Mouse (Mus musculus) heart, adult 2 months (tissue): ENCODE measurements at regions not wholly inside any gene's neighbourhood (a gene's known extent, or its start where the extent isn't known, plus 50 kb on each side); places are given as distances from the start of the nearest gene placed in this dataset.

Source experiments
- DNase-seq, 2 experiments: peaks; one replicate each; pipeline ENCODE4 v3.0.0; 2021
- H3K27ac ChIP-seq: fragments of 200-600 bp; 2 replicates; pipeline ENCODE4 v1.8.1; 2022
- H3K27me3 ChIP-seq: fragments of 200-500 bp; 2 replicates; pipeline ENCODE4 v1.6.1; 2012; ENCODE audit warnings: mild to moderate bottlenecking, low read length, inconsistent platforms, mixed read lengths; ENCODE audit not compliant: control insufficient read depth, insufficient read depth
- H3K36me3 ChIP-seq: fragments of 200-500 bp; 2 replicates; pipeline ENCODE4 v1.6.1; 2012; ENCODE audit warnings: low read length, inconsistent platforms; ENCODE audit not compliant: control insufficient read depth, insufficient read depth
- H3K4me1 ChIP-seq: fragments of 200-500 bp; 2 replicates; pipeline ENCODE4 v1.6.1; 2011; ENCODE audit warnings: low read length; ENCODE audit not compliant: control insufficient read depth, insufficient read depth
- H3K4me3 ChIP-seq: fragments of 200-600 bp; 2 replicates; pipeline ENCODE4 v1.8.1; 2022
- H3K79me2 ChIP-seq: fragments of 200-500 bp; replicated peaks from 2 replicates; pipeline ENCODE4 v1.6.1; 2012; ENCODE audit warnings: mild to moderate bottlenecking, inconsistent platforms, low read length, moderate library complexity, mixed read lengths; ENCODE audit not compliant: control insufficient read depth, insufficient read depth
- H3K9ac ChIP-seq: fragments of 200-500 bp; 2 replicates; pipeline ENCODE4 v1.6.1; 2012; ENCODE audit warnings: low read depth, mild to moderate bottlenecking, control low read depth, inconsistent platforms, low read length, mixed read lengths
- CTCF ChIP-seq: fragments of 200-600 bp; IDR thresholded peaks from 2 replicates; pipeline ENCODE4 v1.8.1; 2022; ENCODE audit warnings: antibody characterized with exemption, mild to moderate bottlenecking, moderate library complexity
- EP300 ChIP-seq: fragments of 200-500 bp; IDR thresholded peaks from 2 replicates; pipeline ENCODE4 v1.6.1; 2011; ENCODE audit warnings: low read depth, low read length, control low read depth; ENCODE audit not compliant: insufficient read depth
- POLR2A ChIP-seq: fragments of 200-500 bp; IDR thresholded peaks from 2 replicates; pipeline ENCODE4 v1.6.1; 2011; ENCODE audit warnings: mild to moderate bottlenecking, low read depth, low read length, control low read depth; ENCODE audit not compliant: insufficient read depth
- WGBS: fragments of 180-500 bp; shearing (Covaris S2); methylation state at CpG from one replicate; pipeline ENCODE4 v1.1.7; 2018; 5-methylcytosine and 5-hydroxymethylcytosine counted together
- intact Hi-C: fragments of 180-260 bp; cut with DNase I; formaldehyde crosslinking; loops from one replicate; pipeline ENCODE4 v1.15.1; 2025

- TF ChIP-seq EP300 (no peak), POLR2A (no peak), CTCF (no peak)
- intact Hi-C loops, result no loop called here
- H3K9ac ChIP-seq, result no peak overlapping the region
- H3K27me3 ChIP-seq, result no peaks in the 10 kb centered on the region
- H3K27ac ChIP-seq, result no peak overlapping the region
- H3K36me3 ChIP-seq, result no peaks in the 10 kb centered on the region
- H3K79me2 ChIP-seq, result no peaks in the 10 kb centered on the region
- H3K4me1 ChIP-seq, result no peaks in the 10 kb centered on the region
- peak in 1 of 2 experiments; percentile 18 for DNase-seq
- H3K4me3 ChIP-seq, result no peak overlapping the region
- WGBS, result 40% methylated on average over 25 of the region's 25 CpGs
Measured at GRCm38 (mm10) chr12:110380831-110381750, 65.8 kb upstream of the Ppp2r5c start.

- no peak overlapping the region for H3K4me3 ChIP-seq
- TF ChIP-seq EP300 (no peak), CTCF (no peak), POLR2A (no peak)
- no peaks in the 10 kb centered on the region for H3K36me3 ChIP-seq
- 79% methylated on average over 20 of the region's 20 CpGs for WGBS
- no peaks in the 10 kb centered on the region for H3K79me2 ChIP-seq
- DNase-seq, result no peak
- no peaks in the 10 kb centered on the region for H3K4me1 ChIP-seq
- intact Hi-C loops, result no loop called here
- no peak overlapping the region for H3K27ac ChIP-seq
- no peaks in the 10 kb centered on the region for H3K27me3 ChIP-seq
- H3K9ac ChIP-seq, result no peak overlapping the region
Measured at GRCm38 (mm10) chr12:110385031-110385430, 61.9 kb upstream of the Ppp2r5c start.

- Histone ChIP-seq H3K9ac (no peak overlapping the region), H3K79me2 (no peaks in the 10 kb centered on the region), H3K4me1 (no peaks in the 10 kb centered on the region), H3K27me3 (no peaks in the 10 kb centered on the region), H3K4me3 (no peak overlapping the region), H3K36me3 (no peaks in the 10 kb centered on the region), H3K27ac (no peak overlapping the region)
- DNase-seq, result no peak
- WGBS, result 78% methylated on average over 20 of the region's 20 CpGs
- no peak for TF ChIP-seq EP300
- no peak for TF ChIP-seq POLR2A
- no peak for TF ChIP-seq CTCF
- intact Hi-C loops, result no loop called here
Measured at GRCm38 (mm10) chr12:110385801-110386599, 60.9 kb upstream of the Ppp2r5c start.

GRCm38 (mm10) chr12:110387056-110387455, 59.9 kb upstream of the Ppp2r5c start:
- no peaks in the 10 kb centered on the region for H3K27me3 ChIP-seq

GRCm38 (mm10) chr12:110387567-110387966, 59.4 kb upstream of the Ppp2r5c start:
- H3K27me3 ChIP-seq, result no peaks in the 10 kb centered on the region
- intact Hi-C loops, result no loop called here
- no peak for DNase-seq
- no peaks in the 10 kb centered on the region for H3K4me1 ChIP-seq
- H3K79me2 ChIP-seq, result no peaks in the 10 kb centered on the region
- TF ChIP-seq POLR2A (no peak), EP300 (no peak), CTCF (no peak)
- no peaks in the 10 kb centered on the region for H3K36me3 ChIP-seq
- H3K9ac ChIP-seq, result no peak overlapping the region
- 75% methylated on average over 4 of the region's 4 CpGs for WGBS
- H3K4me3 ChIP-seq, result no peak overlapping the region
- H3K27ac ChIP-seq, result no peak overlapping the region

More at GRCm38 (mm10) chr12:110387056-110387455, 59.9 kb upstream of the Ppp2r5c start:
- Histone ChIP-seq H3K79me2 (no peaks in the 10 kb centered on the region), H3K27ac (no peak overlapping the region), H3K4me3 (no peak overlapping the region), H3K4me1 (no peaks in the 10 kb centered on the region), H3K9ac (no peak overlapping the region), H3K36me3 (no peaks in the 10 kb centered on the region)
- intact Hi-C loops, result no loop called here
- TF ChIP-seq CTCF (no peak), EP300 (no peak), POLR2A (no peak)
- WGBS, result 79% methylated on average over 11 of the region's 11 CpGs
- DNase-seq, result no peak

GRCm38 (mm10) chr12:110389439-110389838, 57.5 kb upstream of the Ppp2r5c start:
- no peak overlapping the region for H3K9ac ChIP-seq
- no peaks in the 10 kb centered on the region for H3K79me2 ChIP-seq
- H3K4me1 ChIP-seq, result no peaks in the 10 kb centered on the region
- intact Hi-C loops, result no loop called here
- no peaks in the 10 kb centered on the region for H3K36me3 ChIP-seq
- no peaks in the 10 kb centered on the region for H3K27me3 ChIP-seq
- no peak overlapping the region for H3K4me3 ChIP-seq
- no peak for DNase-seq
- WGBS, result 72% methylated on average over 12 of the region's 12 CpGs
- no peak overlapping the region for H3K27ac ChIP-seq
- no peak for TF ChIP-seq POLR2A
- no peak for TF ChIP-seq CTCF
- no peak for TF ChIP-seq EP300
